Mouse (Mus musculus): ENCODE results near the gene Zfp12.
"Not testable (repeated sequence)": the region's sequence is repeated elsewhere in the genome, so short reads cannot be mapped to it uniquely, and the experiment has no call there.

The Zfp12 gene

GRCm38 (mm10) chr5:143235028-143235693 is at the start of gene Zfp12:
TSS of gene Zfp12 (plus strand) at chr5:143235163.
- in situ Hi-C loops (cut with MboI, MseI), result no loop called here

GRCm38 (mm10) chr5:143188014-143188413 is 46.9 kb upstream of the Zfp12 start:
- in situ Hi-C loops (cut with MboI, MseI), result not testable (repeated sequence)

GRCm38 (mm10) chr5:143192806-143193205 is 42.2 kb upstream of the Zfp12 start:
- in situ Hi-C loops (cut with MboI, MseI), result no loop called here

DNA sequence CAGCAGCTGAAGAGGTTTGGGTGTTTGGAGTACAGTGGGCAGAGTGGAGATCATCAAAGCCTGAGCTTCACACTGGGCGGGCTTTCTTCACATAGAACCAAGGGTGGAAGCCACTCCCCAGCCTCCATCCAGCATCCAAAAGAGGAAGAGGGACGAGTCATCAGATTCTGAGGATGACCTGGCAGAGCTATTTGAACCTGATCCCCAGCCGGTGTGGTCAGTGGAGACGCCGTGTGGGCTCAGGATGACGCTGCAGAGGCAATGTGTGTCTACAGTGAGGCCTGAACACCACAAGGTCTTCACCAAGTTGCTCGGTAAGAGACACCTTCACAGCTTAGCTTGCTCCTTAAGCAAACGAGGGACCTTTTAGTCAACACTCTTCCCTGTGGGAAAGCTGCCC is 40.2 kb upstream of the Zfp12 start:
- in situ Hi-C loops (cut with MboI, MseI), result not testable (repeated sequence)

- in situ Hi-C loops (cut with MboI, MseI), result no loop called here
These were observed 39.8 kb upstream of the Zfp12 start for GRCm38 (mm10) chr5:143195166-143195565.

DNA sequence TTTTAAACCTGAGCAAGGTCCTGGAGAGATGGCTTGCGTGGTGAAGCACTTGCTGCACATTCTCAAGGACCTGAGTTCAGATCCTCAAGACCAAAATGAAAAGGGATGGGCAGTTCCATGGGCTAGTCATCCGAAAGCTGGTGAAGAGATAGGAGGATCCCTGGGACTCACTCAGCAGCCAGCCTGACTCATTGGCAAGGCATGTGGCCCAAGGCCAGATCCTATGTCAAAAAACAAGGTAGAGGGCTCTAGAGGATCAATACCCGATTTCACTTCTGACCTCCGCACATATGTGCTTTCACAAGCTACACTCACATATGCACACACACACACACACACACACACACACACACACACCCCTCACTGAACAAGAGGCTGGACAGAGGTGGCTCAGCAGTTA is 38.5 kb upstream of the Zfp12 start:
- in situ Hi-C loops (cut with MboI, MseI), result no loop called here

DNA sequence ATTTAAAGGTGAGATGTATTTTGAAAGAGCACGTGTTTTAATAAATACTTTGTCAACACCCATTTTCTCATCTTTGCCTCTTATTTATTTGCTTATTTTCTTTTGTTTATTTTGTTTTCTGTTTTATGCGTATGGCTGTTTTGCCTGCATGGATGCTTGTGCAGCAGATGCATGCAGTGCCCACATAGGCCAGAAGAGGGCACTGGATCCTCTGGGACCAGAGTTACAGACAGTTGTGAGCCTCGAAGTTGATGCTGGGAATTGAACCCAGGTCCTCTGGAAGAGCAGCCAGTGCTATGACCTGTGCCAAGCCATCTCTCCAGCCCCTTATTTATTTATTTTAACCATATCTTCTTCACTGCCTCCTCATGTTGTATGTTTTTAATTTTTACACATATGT is 29.9 kb upstream of the Zfp12 start:
- in situ Hi-C loops (cut with MboI, MseI), result no loop called here

DNA sequence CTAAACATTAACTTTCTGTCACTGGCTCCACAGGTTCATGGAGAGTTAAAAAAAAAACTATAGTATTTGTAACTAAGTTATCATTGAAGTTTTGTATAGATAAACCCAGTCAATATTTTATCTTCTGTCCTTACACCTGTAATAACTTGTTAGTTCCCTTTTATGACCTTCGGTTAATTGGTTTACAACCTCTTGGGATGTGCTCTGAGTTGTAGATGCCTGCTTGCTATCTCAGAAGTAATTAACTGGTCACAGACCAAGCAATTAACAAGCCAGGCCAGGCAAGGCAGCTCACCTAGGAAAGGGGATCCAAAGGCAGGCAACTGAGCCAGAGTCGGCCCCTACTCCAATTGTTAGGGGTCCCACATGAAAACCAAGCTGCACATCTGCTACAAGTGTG is 21.1 kb upstream of the Zfp12 start:
- in situ Hi-C loops (cut with MboI, MseI), result no loop called here

DNA sequence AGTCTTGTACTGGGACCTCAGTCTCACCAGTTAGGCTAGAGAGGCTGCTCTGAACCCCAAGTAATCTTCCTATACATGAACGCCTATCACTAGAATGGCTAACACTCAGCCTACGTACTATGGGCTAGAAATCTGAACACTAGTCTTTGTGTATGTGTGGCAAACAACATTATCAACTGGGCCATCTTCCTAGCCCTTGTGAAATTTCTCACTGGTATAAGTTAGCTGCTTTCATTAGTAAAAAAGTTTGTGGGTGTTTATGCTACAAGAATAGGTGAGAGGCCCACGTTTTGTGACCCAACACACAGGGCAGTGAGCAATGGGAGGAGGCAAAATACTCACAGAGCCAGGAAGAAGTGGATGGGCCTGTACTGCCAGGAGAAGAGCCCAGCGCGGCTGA is 14.0 kb upstream of the Zfp12 start:
- in situ Hi-C loops (cut with MboI, MseI), result no loop called here

- in situ Hi-C loops (cut with MboI, MseI), result no loop called here
These were observed 12.7 kb upstream of the Zfp12 start for GRCm38 (mm10) chr5:143222287-143222686.

- in situ Hi-C loops (cut with MboI, MseI), result no loop called here
These were observed 8.2 kb upstream of the Zfp12 start, which contains the start of gene Spdye4a for GRCm38 (mm10) chr5:143226790-143227189. TSS of gene Spdye4a (minus strand) at chr5:143226890.

- in situ Hi-C loops (cut with MboI, MseI), result no loop called here
These were observed 1.1 kb downstream of the Zfp12 start for GRCm38 (mm10) chr5:143236036-143236435.

DNA sequence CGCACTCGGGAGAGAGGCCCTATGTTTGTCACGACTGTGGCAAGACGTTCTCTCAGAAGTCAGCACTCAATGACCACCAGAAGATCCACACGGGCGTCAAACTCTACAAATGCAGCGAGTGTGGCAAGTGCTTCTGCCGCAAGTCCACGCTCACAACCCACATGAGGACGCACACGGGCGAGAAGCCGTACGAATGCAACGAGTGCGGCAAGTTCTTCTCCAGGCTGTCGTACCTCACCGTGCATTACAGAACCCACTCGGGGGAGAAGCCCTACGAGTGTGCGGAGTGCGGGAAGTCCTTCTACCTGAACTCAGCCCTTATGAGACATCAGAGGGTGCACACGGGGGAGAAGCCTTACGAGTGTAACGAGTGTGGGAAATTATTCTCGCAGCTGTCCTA is 10.0 kb downstream of the Zfp12 start:
- in situ Hi-C loops (cut with MboI, MseI), result no loop called here

GRCm38 (mm10) chr5:143252039-143252438 is 17.1 kb downstream of the Zfp12 start:
- in situ Hi-C loops (cut with MboI, MseI), result no loop called here

DNA sequence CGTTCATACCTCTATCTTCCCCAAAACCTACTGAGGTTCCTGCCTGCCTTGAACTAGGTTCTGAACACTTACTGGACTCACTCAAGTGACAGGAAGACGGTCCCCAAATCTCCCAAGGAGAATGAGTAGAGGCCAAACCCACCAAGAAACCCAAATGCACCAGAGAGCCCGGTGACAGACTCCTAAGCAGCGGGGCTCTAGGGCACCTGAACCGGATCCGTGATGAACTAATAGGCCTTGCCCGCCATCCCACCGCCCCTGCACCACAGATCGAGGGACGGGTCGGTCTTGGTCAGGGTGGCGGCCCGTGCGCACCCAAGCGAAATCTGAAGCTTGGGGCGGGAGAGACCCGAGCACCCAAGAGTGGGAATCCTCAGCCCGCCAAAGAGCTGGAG is 17.8 kb downstream of the Zfp12 start:
- in situ Hi-C loops (cut with MboI, MseI), result no loop called here

- in situ Hi-C loops (cut with MboI, MseI), result no loop called here
These were observed 18.4 kb downstream of the Zfp12 start for GRCm38 (mm10) chr5:143253186-143253880.

DNA sequence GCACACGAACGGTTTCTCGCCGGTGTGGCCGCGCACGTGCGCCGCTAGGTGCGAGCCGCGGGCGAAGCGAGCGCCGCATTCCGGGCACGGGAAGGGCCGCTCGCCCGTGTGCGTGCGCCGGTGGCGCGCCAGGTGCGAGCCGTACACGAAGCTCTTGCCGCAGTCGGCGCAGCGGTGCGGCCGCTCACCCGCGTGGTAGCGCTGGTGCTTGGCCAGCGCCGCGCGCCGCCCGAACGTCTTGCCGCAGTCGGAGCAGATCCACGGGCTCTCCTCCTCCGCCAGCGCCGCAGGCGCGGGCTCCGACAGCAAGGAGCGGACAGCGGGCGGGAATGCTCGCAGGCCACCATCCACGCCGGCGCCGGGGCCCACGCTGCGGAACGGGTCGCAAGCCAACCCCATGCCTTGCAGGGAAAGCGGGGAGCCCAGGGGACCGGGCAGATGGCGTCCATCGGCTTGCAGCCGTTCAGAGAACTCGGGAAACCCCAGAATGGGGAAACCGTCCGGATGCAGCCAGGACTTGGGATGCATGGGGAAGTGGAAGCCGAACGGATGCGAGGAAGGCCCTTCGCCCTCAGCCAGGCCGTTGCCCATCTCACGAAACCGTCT is 19.0 kb downstream of the Zfp12 start:
- in situ Hi-C loops (cut with MboI, MseI), result no loop called here

GRCm38 (mm10) chr5:143254487-143255130 is 19.6 kb downstream of the Zfp12 start:
- in situ Hi-C loops (cut with MboI, MseI), result no loop called here

GRCm38 (mm10) chr5:143255131-143255519 is 20.2 kb downstream of the Zfp12 start:
- in situ Hi-C loops (cut with MboI, MseI), result no loop called here

GRCm38 (mm10) chr5:143255802-143256201 is 20.8 kb downstream of the Zfp12 start:
- in situ Hi-C loops (cut with MboI, MseI), result no loop called here

DNA sequence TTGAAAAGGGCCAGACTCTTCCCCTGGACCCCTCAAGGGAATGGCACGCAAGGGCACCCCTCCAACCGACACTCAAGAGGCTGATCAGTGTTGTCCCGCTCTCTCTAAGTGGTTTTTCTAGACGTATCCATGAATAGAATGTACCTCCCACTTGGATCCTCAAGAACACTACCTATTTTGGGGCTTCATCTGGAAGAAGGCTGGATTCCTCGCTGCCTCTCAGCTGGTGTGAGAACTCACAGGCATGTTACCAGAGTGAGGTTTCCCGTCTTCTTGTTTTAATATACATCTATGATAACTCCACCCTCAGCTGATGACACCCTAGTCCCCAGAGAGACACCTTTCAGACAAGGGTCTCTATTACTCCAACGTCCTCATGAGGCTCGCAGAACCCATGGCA is 26.7 kb downstream of the Zfp12 start:
- in situ Hi-C loops (cut with MboI, MseI), result no loop called here

- in situ Hi-C loops (cut with MboI, MseI), result no loop called here
These were observed 29.7 kb downstream of the Zfp12 start for GRCm38 (mm10) chr5:143264689-143265088.
